Mouse (Mus musculus): ENCODE results near the gene Pcbp2. TPM values are rescaled to one million over a fixed set of nuclear protein-coding genes. Genes with fewer than 3 reads are reported as not detected.

The Pcbp2 gene
- total RNA-seq, 1 experiment, result 377 TPM

- in situ Hi-C loops (cut with MboI; ENCODE audit: low sequenced_read_pairs in 2 of 2, unreplicated experiment in 2 of 2), result no loop called here
- no peak overlapping the region; the same call in 1 of the 2 replicates for H3K9ac ChIP-seq (ENCODE audit: insufficient read depth, low read depth, low read length, poor library complexity, severe bottlenecking)
Measured at GRCm38 (mm10) chr15:102471727-102472126, 1.4 kb downstream of the Pcbp2 start.

GRCm38 (mm10) chr15:102473246-102473645 lies 2.9 kb downstream of the Pcbp2 start:
- Histone ChIP-seq H3K9ac (ENCODE audit: insufficient read depth, low read depth, low read length, poor library complexity, severe bottlenecking) (no peak overlapping the region; the same call in 1 of the 2 replicates), H3K4me3 (ENCODE audit: insufficient read depth in 1 of 2, low read depth in 1 of 2, low read length in 2 of 2, poor library complexity in 1 of 2, severe bottlenecking in 1 of 2) (0 out of 4 replicates have a peak overlapping the region, but pooled peaks of 1 of the 2 experiments have one; percentile 12), H3K27ac (ENCODE audit: insufficient read depth, low read depth, low read length, poor library complexity, severe bottlenecking) (no peak overlapping the region), H3K9me3 (ENCODE audit: control insufficient read depth, insufficient read depth, low read depth, low read length) (no peaks in the 10 kb centered on the region), H3K4me1 (ENCODE audit: control insufficient read depth in 2 of 2, insufficient read depth in 2 of 2, low read length in 2 of 2, poor library complexity in 1 of 2) (peaks cover 0 to 4% of the 10 kb centered on the region in 2 experiments; a peak in 1 of 4 replicates), H3K36me3 (ENCODE audit: control insufficient read depth, insufficient read depth, low read length, poor library complexity, severe bottlenecking) (peaks cover 25% of the 10 kb centered on the region)
- DNase-seq (ENCODE audit: low read depth, low spot score), result no peak
- in situ Hi-C loops (cut with MboI; ENCODE audit: low sequenced_read_pairs in 2 of 2, unreplicated experiment in 2 of 2), result no loop called here
- TF ChIP-seq HCFC1 (IDR thresholded peaks at IDR 0.05; ENCODE audit: borderline replicate concordance, insufficient read depth, low read length), result no peak
- TF ChIP-seq MAFK (IDR thresholded peaks at IDR 0.05; ENCODE audit: insufficient read depth, low read depth, low read length), result no peak
- no peak for TF ChIP-seq ZNF384 (IDR thresholded peaks at IDR 0.05; ENCODE audit: low read depth, low read length)
- TF ChIP-seq CHD2 (IDR thresholded peaks at IDR 0.05; ENCODE audit: low read depth, low read length), result no peak
- TF ChIP-seq ZC3H11A (IDR thresholded peaks at IDR 0.05; ENCODE audit: borderline replicate concordance, low read depth, low read length), result no peak

More at GRCm38 (mm10) chr15:102471727-102472126, 1.4 kb downstream of the Pcbp2 start:
- H3K4me1 ChIP-seq (ENCODE audit: control insufficient read depth in 2 of 2, insufficient read depth in 2 of 2, low read length in 2 of 2, poor library complexity in 1 of 2), result peaks cover 0 to 4% of the 10 kb centered on the region in 2 experiments; a peak in 1 of 4 replicates
- no peaks in the 10 kb centered on the region for H3K9me3 ChIP-seq (ENCODE audit: control insufficient read depth, insufficient read depth, low read depth, low read length)
- no peak overlapping the region for H3K27ac ChIP-seq (ENCODE audit: insufficient read depth, low read depth, low read length, poor library complexity, severe bottlenecking)
- no peak for TF ChIP-seq CHD2 (IDR thresholded peaks at IDR 0.05; ENCODE audit: low read depth, low read length)
- TF ChIP-seq HCFC1 (IDR thresholded peaks at IDR 0.05; ENCODE audit: borderline replicate concordance, insufficient read depth, low read length), result no peak
- TF ChIP-seq ZNF384 (IDR thresholded peaks at IDR 0.05; ENCODE audit: low read depth, low read length), result no peak
- no peak for TF ChIP-seq MAFK (IDR thresholded peaks at IDR 0.05; ENCODE audit: insufficient read depth, low read depth, low read length)
- TF ChIP-seq ZC3H11A (IDR thresholded peaks at IDR 0.05; ENCODE audit: borderline replicate concordance, low read depth, low read length), result no peak
- peak overlapping the region; percentile 78 to 87 for H3K4me3 ChIP-seq (ENCODE audit: insufficient read depth in 1 of 2, low read depth in 1 of 2, low read length in 2 of 2, poor library complexity in 1 of 2, severe bottlenecking in 1 of 2)
- DNase-seq (ENCODE audit: low read depth, low spot score), result no peak
- H3K36me3 ChIP-seq (ENCODE audit: control insufficient read depth, insufficient read depth, low read length, poor library complexity, severe bottlenecking), result peaks cover 23% of the 10 kb centered on the region

GRCm38 (mm10) chr15:102474520-102474919 lies 4.2 kb downstream of the Pcbp2 start:
- Histone ChIP-seq H3K4me1 (ENCODE audit: control insufficient read depth in 2 of 2, insufficient read depth in 2 of 2, low read length in 2 of 2, poor library complexity in 1 of 2) (0 out of 4 replicates have a peak, but pooled peaks cover 0 to 4% of the 10 kb centered on the region in 2 experiments), H3K36me3 (ENCODE audit: control insufficient read depth, insufficient read depth, low read length, poor library complexity, severe bottlenecking) (peaks cover 34% of the 10 kb centered on the region), H3K4me3 (ENCODE audit: insufficient read depth in 1 of 2, low read depth in 1 of 2, low read length in 2 of 2, poor library complexity in 1 of 2, severe bottlenecking in 1 of 2) (no peak overlapping the region), H3K9me3 (ENCODE audit: control insufficient read depth, insufficient read depth, low read depth, low read length) (no peaks in the 10 kb centered on the region), H3K27ac (ENCODE audit: insufficient read depth, low read depth, low read length, poor library complexity, severe bottlenecking) (no peak overlapping the region), H3K9ac (ENCODE audit: insufficient read depth, low read depth, low read length, poor library complexity, severe bottlenecking) (no peak overlapping the region)
- no peak for DNase-seq (ENCODE audit: low read depth, low spot score)
- TF ChIP-seq ZNF384 (IDR thresholded peaks at IDR 0.05; ENCODE audit: low read depth, low read length), result no peak
- TF ChIP-seq CHD2 (IDR thresholded peaks at IDR 0.05; ENCODE audit: low read depth, low read length), result no peak
- no peak for TF ChIP-seq HCFC1 (IDR thresholded peaks at IDR 0.05; ENCODE audit: borderline replicate concordance, insufficient read depth, low read length)
- no peak for TF ChIP-seq MAFK (IDR thresholded peaks at IDR 0.05; ENCODE audit: insufficient read depth, low read depth, low read length)
- no peak for TF ChIP-seq ZC3H11A (IDR thresholded peaks at IDR 0.05; ENCODE audit: borderline replicate concordance, low read depth, low read length)
- in situ Hi-C loops (cut with MboI; ENCODE audit: low sequenced_read_pairs in 2 of 2, unreplicated experiment in 2 of 2), result no loop called here

- DNase-seq (ENCODE audit: low read depth, low spot score), result no peak
- in situ Hi-C loops (cut with MboI; ENCODE audit: low sequenced_read_pairs in 2 of 2, unreplicated experiment in 2 of 2), result loop anchor here (10.0 to 25.0 kb wide), 3 partner anchors 178 to 398 kb away; no protein-coding TSS in a partner anchor
- Histone ChIP-seq H3K27ac (ENCODE audit: insufficient read depth, low read depth, low read length, poor library complexity, severe bottlenecking) (no peak overlapping the region), H3K4me3 (ENCODE audit: insufficient read depth in 1 of 2, low read depth in 1 of 2, low read length in 2 of 2, poor library complexity in 1 of 2, severe bottlenecking in 1 of 2) (no peak overlapping the region), H3K9ac (ENCODE audit: insufficient read depth, low read depth, low read length, poor library complexity, severe bottlenecking) (peak overlapping the region; percentile 38; the same call in 1 of the 2 replicates), H3K36me3 (ENCODE audit: control insufficient read depth, insufficient read depth, low read length, poor library complexity, severe bottlenecking) (peaks cover 53% of the 10 kb centered on the region), H3K9me3 (ENCODE audit: control insufficient read depth, insufficient read depth, low read depth, low read length) (no peaks in the 10 kb centered on the region), H3K4me1 (ENCODE audit: control insufficient read depth in 2 of 2, insufficient read depth in 2 of 2, low read length in 2 of 2, poor library complexity in 1 of 2) (peaks cover 0 to 4% of the 10 kb centered on the region in 2 experiments; a peak in 1 of 4 replicates)
- TF ChIP-seq ZNF384 (IDR thresholded peaks at IDR 0.05; ENCODE audit: low read depth, low read length) (no peak), HCFC1 (IDR thresholded peaks at IDR 0.05; ENCODE audit: borderline replicate concordance, insufficient read depth, low read length) (no peak), CHD2 (IDR thresholded peaks at IDR 0.05; ENCODE audit: low read depth, low read length) (no peak), MAFK (IDR thresholded peaks at IDR 0.05; ENCODE audit: insufficient read depth, low read depth, low read length) (no peak)
Measured at GRCm38 (mm10) chr15:102483136-102483535, 12.8 kb downstream of the Pcbp2 start.
